Mouse (Mus musculus) stomach, postnatal 0 days (tissue): ENCODE measurements around the gene Eif4e1b.

Source experiments
- CTCF ChIP-seq: IDR thresholded peaks from 2 replicates; pipeline ENCODE4 v1.5.1; 2016; ENCODE audit warnings: antibody characterized with exemption, low read depth, mild to moderate bottlenecking, moderate library complexity
- EP300 ChIP-seq: optimal IDR thresholded peaks from 2 replicates; pipeline ENCODE3; 2016; ENCODE audit warnings: antibody characterized with exemption

DNA sequence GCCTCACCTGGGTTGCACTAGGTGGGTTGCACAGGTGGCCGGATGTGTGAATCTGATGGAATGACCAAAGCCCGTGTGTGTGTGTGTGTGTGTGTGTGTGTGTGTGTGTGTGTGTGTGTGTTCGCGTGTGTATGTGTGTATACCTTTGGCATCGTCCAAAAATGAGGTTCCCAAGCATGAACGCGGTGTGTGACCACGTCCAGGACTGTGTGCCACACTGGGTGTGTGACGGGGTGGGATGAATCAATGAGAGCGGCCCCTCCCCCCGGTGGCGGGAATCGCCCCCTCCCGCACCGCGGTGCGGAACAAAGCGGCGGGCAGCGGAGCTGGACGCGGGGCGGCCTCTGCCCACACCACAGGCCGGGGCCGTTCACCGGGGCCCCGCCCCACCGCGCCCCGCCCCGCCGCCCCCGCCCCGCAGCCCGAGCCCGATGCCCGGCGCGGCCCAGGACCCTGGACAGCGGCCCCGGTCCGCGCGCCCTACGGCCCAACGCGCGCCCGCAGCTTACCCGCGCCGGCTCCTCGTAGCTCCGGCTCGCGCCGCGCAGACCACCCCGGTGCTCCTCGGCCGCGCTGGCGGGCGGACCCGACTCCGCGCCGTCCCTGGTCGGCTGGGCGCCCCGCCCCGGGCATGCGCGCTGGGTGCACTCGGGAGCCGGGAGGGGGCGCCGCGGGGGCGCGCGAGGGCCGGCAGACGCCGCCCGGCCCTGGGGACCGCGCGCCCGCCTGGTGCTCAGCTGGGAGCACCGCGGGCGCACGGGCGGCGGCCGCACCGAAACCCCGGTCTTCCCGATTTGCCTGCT lies 34.5 kb upstream of the Eif4e1b start:
- no peak for TF ChIP-seq CTCF
- TF ChIP-seq EP300: no peak
